Mouse (Mus musculus) v-Abl transformed pro-B cells (cell line): ENCODE results near the gene Emp3.

Experiments used
- in situ Hi-C, 2 experiments: fragments of 400-800 bp; cut with MboI; formaldehyde crosslinking; loops; one replicate each; pipeline ENCODE4 v1.15.1; 2025; ENCODE audit not compliant: unreplicated experiment in 2 of 2

Emp3 gene

GRCm38 (mm10) chr7:45873061-45873947 is 47.9 kb downstream of the Emp3 start:
- in situ Hi-C loops, result loop anchor here (5.0 to 25.0 kb wide), 4 partner anchors 59 to 339 kb away; no protein-coding TSS in a partner anchor

GRCm38 (mm10) chr7:45872624-45873023 is 48.6 kb downstream of the Emp3 start, which contains the start of gene Kdelr1:
Kdelr1 (plus strand) TSS chr7:45872772.
- in situ Hi-C loops, result loop anchor here (5.0 to 25.0 kb wide), 4 partner anchors 60 to 340 kb away; no protein-coding TSS in a partner anchor

- in situ Hi-C loops, result loop anchor here (5.0 to 25.0 kb wide), 4 partner anchors 62 to 342 kb away; no protein-coding TSS in a partner anchor
These were observed 50.7 kb downstream of the Emp3 start for GRCm38 (mm10) chr7:45870282-45871058.

GRCm38 (mm10) chr7:45869787-45870186 is 51.4 kb downstream of the Emp3 start:
- in situ Hi-C loops, result loop anchor here (5.0 to 25.0 kb wide), 4 partner anchors 63 to 343 kb away; no protein-coding TSS in a partner anchor

GRCm38 (mm10) chr7:45869107-45869670 is 52.0 kb downstream of the Emp3 start:
- in situ Hi-C loops, result loop anchor here in 1 of 2 experiments (25.0 kb wide), 1 partner anchor 343 kb away; no protein-coding TSS in a partner anchor
